Mouse (Mus musculus) naive thymus-derived CD4-positive, alpha-beta T cell, adult 2 months (primary cell): ENCODE measurements around the gene Mri1.

ENCODE experiments used
- DNase-seq: peaks from one replicate; pipeline ENCODE4 v3.0.0-alpha.2; 2011; ENCODE audit warnings: low read depth

Gene Mri1

GRCm38 (mm10) chr8:84236998-84237473, 20.1 kb downstream of the Mri1 start, which contains the start of gene Zswim4:
Gene Zswim4, minus strand, starts transcription at chr8:84237055.
- peak; percentile 100 for DNase-seq

GRCm38 (mm10) chr8:84236410-84236997, 20.6 kb downstream of the Mri1 start:
- DNase-seq = peak; percentile 40

GRCm38 (mm10) chr8:84235746-84236409, 21.2 kb downstream of the Mri1 start:
- DNase-seq = peak; percentile 48

DNA sequence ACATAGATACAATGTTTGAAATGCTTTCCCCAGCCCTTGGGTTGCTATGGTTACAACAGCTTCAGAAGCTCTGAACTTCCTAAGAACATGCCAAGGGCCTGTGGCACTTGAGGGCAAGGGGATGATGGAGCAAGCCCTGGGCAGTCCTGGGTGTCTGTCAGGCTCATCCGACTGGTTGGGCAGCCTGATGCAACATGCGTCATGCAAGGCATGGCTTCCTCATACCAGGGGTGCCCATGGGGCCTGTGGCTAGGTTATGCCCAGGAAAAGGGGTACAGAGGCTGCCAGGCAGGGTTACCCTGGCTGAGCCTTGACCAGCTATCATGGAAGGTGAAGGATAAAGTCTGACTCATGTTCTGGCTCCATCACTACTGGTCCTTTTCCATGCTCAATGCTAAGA, 24.1 kb downstream of the Mri1 start:
- no peak for DNase-seq

- no peak for DNase-seq
Observed at GRCm38 (mm10) chr8:84230735-84231134, 26.4 kb downstream of the Mri1 start.

DNA sequence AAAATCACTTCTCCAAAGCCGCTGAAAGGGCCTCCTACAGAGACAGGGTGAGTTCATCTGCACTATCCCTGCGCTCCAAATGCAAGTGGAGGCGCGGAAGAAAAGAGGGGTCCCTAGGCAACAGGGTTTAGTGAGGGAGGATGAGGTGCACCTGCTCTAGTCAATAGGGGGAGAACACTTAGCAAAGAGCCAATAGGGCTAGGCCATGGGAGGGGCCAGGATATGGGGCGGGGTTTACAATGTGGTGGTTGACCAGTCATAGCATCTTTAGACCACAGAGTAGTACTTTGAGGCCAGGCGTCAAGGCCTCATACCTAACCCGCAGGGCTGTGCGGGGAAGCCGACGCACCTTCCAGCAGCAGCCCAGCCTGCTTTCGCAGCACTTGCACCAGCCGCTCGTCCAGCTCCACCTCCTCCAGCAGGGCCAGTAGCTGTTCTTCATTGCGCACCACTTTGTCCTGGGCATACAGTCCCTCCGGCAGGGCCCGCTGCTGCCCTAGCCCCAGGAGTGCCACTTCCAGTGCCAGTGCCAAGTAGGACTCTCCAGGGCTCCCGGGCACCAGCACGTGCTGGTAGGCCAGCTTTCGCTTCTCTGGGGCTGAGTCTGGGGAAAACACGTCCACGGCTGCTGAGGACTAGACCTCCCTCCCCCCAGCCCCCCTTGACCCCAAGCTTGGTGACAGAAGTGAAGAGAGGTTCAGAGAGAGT, 33.6 kb downstream of the Mri1 start:
- DNase-seq = no peak

GRCm38 (mm10) chr8:84222566-84223165, 34.5 kb downstream of the Mri1 start:
- no peak for DNase-seq

- DNase-seq = no peak
Observed at GRCm38 (mm10) chr8:84220105-84220504, 37.0 kb downstream of the Mri1 start.

- DNase-seq = no peak
Observed at GRCm38 (mm10) chr8:84218143-84218542, 39.0 kb downstream of the Mri1 start.

GRCm38 (mm10) chr8:84217206-84217605, 39.9 kb downstream of the Mri1 start:
- no peak for DNase-seq

DNA sequence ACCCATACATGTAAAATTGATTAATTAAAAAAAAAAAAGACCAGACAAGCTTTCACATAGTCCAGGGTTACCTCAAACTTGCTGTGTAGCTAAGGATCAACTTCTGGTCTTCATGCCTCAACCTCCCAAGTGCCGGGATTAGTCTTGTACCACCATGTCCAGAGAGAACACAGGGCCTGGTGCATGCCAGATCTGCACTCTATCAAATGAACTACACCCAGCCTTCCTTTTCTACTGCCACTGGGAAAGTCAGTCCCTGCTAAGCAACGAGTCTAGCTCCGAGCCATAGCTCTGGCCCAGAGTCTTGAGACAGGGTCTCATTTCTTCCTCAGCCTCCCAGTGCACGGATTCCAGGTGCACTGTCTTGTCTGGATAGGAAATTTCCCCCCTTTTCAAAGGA, 43.8 kb downstream of the Mri1 start:
- no peak for DNase-seq

- no peak for DNase-seq
Observed at GRCm38 (mm10) chr8:84211881-84212563, 45.1 kb downstream of the Mri1 start.

GRCm38 (mm10) chr8:84211202-84211601, 45.9 kb downstream of the Mri1 start:
- no peak for DNase-seq

DNA sequence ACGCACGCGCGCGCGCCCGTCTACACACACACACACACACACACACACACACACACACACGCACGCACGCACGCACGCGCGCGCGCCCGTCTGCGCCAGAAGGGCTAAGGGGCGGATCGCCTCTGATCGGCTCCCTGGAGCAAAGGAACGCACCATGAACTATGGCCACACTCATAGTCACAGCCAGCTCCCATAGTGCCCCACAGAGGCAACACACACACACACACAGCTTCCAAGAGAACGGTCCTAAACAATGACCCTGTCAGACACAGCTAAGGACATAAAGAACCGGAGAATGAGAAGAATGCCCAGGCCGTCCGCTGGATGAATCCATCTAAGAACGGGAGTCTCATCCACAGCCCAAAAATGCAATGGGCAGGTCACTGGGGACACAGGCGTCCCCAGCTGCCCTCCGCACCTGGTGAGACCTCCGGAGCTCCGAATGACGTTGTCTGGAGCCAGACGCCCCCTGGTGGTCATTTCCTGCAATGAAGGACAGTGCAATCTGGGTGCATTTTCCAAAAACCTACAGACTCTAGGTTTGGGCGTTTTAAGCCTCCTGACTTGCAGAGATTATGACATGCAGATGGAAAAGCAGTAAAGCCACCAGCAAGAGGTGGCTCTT, 46.8 kb downstream of the Mri1 start:
- peak; percentile 89 for DNase-seq

GRCm38 (mm10) chr8:84208381-84209380, 48.4 kb downstream of the Mri1 start:
- DNase-seq = peak; percentile 62

DNA sequence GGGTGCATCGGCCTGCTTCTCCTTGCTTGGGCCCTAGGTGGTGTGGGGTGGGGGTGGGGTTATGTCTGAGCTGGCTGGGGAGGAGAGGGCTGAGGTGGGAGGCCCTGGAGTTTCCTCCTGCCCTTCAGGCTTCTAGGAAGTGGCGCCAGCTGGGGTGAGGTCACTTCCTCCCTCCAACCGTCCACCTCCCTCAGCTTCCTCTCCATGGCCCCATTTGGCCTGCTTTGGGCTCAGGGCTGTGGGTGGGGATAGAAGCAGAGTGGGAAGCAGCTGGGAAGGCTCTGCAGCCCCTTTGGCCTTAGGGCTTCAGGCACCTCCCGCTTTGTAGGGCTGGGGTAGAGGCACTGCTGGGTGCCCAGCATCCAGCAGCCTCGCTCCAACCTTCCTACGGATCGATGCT, 49.3 kb downstream of the Mri1 start:
- DNase-seq = peak; percentile 28

DNA sequence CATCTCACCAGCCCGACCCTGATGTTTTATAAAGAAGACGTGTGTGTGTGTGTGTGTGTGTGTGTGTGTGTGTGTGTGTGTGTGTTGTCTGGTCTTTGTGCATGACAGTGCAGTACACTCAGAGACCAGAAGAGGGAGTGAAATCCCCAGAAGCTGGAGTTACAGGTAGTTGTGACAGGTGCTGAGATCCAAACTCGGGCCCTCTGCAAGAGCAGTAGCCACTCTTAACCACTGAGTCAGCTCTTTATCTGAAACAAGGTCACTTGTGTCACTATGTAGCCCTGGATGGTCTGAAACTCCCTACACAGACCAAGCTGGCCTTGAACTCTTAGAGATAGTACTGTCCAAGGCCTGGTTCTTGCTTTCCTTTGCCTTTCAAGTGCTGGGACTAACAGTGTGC, 50.5 kb downstream of the Mri1 start:
- DNase-seq = peak; percentile 38

DNA sequence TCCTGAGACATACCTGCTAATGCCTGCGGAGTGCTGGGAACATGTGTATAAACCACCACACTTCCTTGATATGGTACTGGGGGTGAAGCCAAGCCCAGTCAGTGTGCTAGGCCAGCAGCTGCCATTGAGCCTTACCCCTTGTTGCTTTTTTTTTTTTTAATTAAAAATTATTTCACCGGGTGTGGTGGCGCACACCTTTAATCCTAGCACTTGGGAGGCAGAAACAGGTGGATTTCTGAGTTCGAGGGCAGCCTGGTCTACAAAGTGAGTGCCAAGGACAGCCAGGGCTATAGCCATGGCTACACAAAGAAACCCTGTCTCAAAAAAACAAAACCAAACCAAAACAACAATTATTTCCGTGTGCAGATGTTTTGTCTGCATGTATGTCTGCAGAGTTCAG, 52.1 kb downstream of the Mri1 start:
- DNase-seq = no peak

DNA sequence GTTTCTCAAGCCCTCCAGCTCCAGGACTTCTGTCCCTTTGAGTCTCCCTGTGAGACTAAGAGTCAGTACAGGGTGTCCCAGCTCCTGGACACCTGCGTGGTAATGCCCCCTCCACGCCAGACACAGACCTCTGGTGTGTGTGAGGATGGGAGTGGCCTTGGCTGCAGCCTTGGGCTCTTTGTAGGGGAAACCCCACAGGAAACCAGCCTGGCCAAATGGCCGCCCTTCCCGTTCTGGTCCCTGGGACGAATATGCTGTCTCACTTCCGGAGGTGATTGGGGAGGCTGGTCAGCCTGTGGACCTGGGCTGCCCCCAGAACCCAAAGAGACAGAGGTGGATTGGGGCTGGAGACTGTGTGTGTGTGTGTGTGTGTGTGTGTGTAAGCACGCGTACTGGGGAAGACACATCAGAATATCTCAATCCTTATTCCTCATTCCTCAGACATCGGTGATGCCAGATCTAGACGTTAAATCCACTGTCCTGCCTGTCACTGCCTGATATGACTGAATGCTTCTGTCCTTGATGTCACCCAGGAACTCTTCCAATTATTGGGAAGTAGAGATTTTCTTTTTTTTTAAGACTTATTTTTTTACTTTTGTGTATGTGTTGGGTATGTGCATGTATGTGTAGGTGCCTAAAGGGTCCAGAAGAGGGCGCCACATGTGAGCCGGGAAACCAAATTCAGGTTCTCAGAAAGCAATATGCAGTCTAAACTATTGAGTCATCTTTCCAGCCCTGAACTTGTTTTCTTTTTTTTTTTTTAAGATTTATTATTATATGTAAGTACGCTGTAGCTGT, 53.0 kb downstream of the Mri1 start:
- DNase-seq = peak; percentile 71
